Mouse (Mus musculus): Measurements from ENCODE around the gene Lect2.

Lect2 gene

GRCm38 (mm10) chr13:56501866-56502420 lies 46.4 kb downstream of the Lect2 start:
- no peak for DNase-seq (ENCODE audit: low spot score)

GRCm38 (mm10) chr13:56500636-56501035 lies 47.7 kb downstream of the Lect2 start:
- no peak for DNase-seq (ENCODE audit: low spot score)

GRCm38 (mm10) chr13:56500132-56500531 lies 48.2 kb downstream of the Lect2 start:
- no peak for DNase-seq (ENCODE audit: low spot score)

GRCm38 (mm10) chr13:56494440-56494839 lies 53.9 kb downstream of the Lect2 start:
- no peak for DNase-seq (ENCODE audit: low spot score)
